Mouse (Mus musculus) ZHBTc4 (cell line): Measurements from ENCODE around the gene Mrpl10.

ENCODE experiments used
- DNase-seq: peaks from one replicate; pipeline ENCODE4 v3.0.0-alpha.2; 2011; ENCODE audit warnings: low read depth, low spot score

The Mrpl10 gene

DNA sequence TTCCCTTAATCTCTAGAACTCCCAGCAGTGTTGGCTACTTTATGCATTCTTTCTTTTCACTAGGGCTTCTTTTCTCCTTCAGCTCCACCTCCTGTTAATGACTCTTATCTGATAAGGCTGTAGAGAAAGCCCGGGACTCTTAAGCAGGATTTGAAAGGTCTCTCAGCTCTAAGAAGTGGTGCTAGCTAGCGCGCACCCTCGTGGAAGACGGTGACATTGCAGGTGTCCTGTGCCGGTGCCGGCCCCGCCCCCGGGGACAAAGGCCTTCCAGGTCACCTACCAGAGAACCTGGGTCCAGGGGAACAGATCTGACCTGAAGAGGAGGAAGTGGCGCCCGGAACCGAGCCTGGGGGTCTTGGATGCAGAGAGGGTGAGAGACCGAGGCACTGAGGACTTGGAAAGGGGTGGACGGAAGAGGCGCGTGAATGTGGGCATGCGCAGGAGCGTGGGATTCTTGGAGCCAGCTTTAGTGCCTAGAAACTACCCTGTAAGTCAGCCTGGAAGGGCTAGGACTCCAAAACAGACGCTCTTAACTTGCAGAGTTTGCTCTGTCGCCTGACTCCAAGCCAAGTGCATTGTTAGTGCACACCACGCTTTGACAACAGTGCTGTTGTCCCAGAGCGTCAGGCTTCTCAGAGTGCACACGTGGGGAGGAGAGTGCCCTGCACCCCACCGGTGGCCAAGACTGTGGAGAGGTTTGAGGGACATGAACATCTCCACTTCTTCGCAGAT, 11.5 kb upstream of the Mrpl10 start, which contains the start of gene Scrn2:
TSS of gene Scrn2 (plus strand) at position 253 of the 732 bp plus-strand sequence.
- peak; percentile 95 for DNase-seq

DNA sequence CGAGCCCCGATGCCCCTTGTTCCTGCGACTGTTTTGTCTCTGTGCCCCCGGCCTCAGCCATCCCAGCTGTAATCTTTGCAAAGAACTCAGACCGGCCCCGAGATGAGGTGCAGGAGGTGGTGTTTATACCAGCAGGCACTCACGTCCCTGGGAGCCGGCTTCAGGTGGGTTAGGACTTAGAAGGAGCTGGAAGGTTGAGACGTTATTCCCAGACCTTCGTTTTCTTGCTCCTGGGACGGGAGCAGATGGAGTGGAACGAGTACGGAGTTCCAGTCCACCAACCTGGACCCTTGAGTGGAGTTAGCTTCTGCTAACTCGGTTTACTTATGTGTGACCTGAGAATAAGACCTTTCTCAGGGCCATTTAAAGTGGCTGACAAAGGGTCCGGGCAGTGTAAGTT, 10.9 kb upstream of the Mrpl10 start:
- no peak for DNase-seq

DNA sequence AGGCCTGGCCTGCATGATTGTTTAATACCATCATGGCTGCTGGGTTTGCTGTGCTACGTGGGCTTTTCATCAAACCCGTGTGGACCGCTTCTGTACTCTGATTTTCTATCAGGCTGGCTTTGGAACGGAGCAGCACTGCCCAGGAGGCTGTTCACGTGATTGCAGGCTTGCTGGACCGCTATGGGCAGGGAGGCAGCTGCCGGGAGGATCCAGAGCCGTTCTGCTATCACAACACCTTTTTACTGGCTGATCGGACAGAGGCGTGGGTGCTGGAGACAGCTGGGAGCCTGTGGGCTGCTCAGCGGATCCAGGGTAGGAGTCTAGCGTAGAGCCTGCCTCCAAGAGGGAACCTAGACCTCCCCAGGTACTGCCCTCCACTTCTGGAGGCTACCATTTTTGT, 9.4 kb upstream of the Mrpl10 start:
- DNase-seq, result no peak

DNA sequence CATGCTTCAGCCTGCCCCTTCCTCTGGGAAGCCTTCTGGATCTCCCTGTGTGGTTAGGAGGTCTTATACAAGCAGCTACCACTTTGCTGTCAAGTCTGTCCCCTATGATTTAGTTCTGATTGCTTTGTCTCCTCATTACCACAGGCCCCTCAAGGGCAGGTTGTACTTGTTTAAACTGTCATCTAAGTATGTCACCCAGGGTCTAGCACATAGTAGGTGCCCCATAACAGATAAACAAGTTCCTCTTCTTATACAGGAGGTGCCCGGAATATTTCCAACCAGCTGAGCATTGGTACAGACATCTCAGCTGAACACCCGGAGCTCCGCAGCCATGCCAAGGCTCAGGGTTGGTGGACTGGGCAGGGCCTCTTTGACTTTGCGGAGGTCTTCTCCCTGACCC, 8.9 kb upstream of the Mrpl10 start:
- no peak for DNase-seq

DNA sequence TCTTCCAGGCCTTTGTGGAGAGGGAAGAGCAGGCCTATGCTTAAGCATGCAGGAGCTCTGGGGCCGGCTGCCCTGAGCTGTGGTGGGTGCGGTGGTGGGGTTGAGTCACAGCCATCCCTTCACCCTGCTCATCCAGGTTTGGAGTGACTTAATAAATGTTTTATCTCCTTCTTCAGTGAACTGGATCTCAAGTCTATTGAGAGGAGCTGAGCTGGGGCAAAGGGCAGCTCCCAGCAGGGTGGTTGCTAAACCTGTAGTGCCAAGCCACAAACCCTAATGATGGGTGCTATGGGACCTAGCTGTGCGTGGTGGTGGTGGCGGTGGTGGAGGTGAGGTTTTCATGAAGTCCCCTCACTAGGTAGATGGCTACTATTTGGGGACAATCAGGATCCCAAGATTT, 7.6 kb upstream of the Mrpl10 start:
- DNase-seq, result no peak

DNA sequence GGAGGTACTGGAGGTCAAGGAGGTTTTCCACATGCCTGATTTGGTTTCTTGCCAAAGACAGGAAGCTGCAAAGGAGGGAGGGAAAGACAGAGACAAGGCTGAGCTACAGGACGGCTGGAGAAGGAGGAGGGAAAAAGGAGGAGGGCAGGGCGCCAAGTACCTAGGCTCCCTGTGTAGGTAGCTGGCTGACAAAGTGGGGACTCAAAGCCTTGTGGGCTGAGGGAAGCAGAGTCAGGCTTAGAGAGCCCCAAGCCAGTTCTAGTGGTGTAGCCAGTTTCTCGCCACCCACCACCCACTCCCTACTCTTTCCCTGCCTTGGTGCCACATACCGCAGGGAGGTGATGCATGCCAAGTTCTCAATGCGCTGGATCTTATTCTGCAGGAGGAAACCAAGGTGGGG, 5.2 kb upstream of the Mrpl10 start:
- DNase-seq, result no peak

DNA sequence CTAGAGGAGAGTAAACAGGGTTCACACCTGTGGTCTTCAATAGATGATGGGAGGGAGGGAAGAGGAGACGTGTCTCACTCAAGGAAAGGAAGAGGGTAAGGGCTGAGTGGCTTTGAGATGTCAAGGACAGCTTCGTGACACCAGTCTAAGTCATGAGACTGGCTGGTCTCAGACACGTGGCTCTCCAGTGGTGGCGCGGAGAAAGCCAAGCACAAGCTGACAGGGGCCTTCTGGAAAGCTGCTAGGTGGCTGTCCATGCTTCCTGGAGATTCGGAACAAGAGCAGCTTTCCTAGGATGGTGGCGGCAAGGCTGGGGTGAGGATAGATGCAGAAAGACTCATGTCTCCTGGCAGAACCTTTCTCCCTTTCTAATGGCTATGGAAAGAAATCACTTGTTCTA, 2.5 kb upstream of the Mrpl10 start:
- peak; percentile 46 for DNase-seq

DNA sequence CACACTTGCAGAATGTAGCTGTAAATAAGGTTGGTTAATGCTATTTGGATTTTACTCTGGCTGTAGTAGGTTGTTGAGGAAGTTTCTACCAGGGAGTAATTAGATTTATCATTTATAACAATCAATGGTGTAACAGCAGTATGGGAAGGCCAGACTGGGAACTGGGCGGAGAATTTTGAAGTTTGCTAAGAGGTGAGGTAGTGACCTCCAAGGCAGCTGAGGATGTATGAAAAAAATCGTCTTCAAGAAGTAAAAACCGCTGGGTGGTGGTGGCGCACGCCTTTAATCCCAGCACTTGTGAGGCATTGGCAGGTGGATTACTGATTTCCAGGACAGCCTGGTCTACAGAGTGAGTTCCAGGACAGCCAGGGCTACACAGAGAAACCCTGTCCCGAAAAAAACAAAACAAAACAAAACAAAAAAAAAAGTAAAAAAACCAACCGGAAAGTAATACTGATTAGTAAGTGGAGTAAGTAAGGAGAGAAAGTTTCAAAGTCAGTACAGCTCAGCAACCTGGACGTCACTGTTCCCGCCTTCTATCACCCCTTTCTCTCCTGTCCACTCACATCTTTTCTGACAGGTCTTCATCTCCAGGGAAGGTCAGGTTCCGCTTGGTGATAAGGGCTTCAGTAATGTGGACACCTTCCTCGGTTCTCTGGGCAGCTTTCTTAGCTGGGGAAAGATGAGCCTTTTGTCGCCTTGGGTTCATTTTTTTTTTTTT, 899 bp upstream of the Mrpl10 start:
- DNase-seq, result no peak

DNA sequence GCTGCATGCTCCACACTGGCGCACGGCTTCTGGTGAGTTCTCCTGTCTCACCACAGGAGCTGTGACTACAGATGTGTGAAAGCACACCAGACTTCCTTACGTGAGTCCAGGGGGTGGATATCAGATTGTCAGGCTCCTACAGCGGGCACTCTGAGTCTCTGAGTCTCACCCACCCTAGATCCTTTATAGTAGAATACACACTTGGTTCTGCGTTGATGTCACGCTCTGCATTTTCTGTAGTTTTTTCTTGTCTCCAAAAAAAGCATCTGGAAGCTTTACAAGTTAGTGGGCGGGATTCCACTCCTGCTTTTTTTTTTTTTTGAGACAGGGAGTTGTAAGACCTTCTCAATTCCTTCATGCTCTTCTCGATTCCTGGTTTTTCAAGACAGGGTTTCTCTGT, 3.5 kb downstream of the Mrpl10 start:
- DNase-seq, result no peak

DNA sequence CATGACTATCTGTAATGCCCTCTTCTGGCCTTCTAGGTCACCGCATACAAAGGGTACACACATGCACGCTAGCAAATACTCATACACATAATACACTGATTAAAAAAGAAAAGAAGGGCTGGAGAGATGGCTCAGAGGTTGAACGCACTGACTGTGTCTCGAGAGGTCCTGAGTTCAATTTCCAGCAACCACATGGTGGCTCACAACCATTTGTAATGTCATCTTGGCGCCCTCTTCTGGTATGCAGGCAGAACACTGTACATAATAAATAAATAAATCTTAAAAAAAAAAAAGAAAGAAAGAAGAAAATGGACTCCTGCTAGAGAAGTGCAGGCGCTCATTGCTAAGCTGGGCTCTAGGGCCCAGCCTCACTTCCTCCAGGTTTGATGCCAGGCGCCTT, 4.5 kb downstream of the Mrpl10 start:
- DNase-seq, result peak; percentile 74

DNA sequence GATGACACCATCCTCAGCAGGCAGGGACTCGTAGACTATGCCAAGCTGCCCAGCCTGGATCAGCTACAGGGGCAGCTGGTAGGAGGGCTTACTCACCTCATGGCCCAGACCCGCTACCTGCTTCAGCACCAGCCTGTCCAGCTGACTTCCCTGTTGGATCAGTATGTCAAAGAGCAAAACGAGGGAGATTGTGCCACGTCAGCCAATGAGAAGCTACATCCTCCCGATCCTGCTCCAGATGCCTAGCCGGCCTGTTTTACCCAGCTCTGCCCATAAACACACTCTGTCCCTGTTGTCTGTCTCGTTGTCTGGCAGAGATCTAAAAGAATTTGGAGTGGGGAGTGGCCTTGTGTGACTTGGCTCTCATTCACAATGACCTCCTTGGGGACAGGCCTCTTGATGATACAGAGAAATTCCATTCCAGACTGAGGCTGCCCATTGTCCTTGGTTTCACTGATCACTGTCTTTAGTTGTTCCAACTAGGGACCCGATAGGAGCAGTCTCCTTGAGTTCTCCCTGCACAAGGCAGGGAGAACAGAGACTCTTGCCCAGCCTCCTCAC, 6.8 kb downstream of the Mrpl10 start:
- peak; percentile 57 for DNase-seq

DNA sequence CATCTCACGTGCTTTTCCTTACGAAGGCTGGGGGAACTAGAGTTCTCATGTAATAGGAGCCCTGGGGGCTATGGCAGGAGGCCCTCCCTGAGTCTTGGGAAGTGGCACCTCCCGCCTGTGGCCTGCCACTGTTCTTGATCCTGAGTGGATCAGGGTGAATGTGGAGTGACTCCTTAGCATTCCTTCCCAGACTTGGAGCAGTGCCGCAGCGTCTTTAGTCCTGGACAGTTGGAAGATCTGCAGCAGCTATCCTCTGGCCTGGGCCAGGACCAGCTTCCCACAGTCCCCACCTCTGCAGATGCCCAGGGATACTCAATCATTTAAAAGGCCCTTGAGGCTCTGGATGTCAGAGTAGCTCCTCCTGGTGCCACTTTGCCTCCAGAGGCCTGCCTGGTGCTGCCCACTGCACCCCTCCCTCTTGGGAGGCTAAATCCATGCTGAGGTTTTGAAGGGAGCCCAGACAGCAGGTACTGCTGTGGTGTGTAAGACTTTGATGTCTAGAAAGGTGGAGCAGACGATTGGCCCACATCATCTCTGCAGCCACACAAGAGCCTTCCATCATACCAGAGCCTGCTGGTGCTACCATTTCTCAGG, 8.2 kb downstream of the Mrpl10 start:
- no peak for DNase-seq

DNA sequence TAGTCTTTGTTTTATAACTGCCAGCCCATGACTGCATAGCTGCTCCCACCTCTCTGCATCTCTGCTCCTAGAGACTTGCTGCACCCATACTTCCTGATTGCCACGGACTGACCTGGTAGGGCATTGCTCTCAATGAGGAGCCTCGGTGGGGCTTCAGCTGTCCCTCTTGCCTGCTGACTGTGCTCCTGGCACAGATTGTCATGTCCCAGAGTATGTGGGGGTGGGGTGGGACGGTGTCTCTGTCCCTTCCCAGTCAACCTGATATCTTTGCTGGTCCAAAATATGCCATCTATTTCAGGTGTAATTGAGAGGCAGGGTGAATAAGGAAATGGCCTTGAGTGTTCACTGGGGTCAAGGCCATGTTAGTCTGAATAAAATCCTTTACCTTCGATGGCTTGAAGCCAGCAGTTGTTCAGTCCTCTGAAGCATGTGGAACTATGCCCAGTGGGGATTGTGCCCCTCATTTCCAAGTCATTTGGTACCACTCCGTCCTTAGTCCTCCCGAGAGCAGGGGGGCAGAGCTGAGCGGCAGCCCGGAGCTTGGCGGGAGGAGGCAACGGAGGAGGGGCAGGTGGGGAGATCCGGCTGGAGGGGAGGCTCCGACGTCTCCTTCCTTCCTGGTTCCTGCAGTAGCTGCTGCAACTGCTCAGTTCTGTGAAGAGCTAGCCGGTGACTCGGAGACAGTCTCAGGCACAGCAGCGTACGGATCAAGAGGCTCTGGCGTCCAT, 9.0 kb downstream of the Mrpl10 start, which contains the start of gene Osbpl7:
TSS of gene Osbpl7 (plus strand) at position 413 of the 728 bp plus-strand sequence.
- DNase-seq, result peak; percentile 56

DNA sequence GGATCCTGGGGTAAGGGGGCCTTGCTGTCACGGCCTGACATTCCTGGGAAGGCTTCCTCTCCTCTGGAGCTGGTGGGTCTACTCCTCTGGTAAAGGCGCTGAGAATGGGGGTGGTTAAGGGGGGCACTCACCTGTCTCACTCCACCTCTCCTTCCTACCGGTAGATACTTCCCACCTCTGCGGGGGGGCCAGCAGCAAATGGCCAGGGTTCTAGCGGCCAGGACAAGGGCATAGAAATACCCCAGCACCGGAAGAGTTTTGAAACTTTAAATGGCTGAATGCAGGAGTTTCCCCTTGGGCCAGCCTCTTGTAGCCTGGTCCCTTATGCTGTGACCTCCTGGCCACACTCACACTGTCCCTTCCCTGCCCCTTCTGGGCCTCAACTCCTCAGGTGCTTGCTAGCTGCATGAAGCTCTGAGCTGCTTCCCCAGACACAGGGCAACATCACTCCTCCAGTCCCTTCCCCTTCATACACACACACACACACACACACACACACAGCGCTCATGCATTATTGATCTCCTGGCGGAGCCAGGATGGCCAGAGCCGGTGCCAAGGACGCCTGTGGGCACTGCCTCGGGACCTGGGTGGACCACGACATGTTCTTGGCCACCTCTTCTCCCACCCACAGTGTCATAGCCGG, 9.7 kb downstream of the Mrpl10 start:
- DNase-seq, result no peak

DNA sequence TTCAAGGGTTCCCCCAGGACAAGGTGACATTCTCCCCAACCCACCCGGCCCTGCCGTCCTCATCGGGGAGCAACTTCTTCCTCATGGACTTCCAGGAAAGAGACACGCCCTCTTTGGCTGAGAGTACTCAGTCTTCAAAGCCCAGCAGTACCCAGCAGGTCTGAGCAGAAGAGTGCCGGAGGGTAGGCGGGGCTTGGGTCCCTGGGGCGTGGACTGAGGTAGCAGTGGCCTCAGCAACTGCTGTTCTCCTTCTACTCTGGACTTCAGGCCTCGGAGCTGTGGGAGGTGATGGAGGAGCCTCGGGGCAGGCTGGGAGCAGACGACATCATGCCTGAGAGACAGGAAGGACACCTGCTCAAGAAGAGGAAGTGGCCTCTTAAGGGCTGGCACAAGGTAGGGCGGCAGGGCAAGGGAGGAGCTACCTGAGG, 10.9 kb downstream of the Mrpl10 start:
- peak; percentile 89 for DNase-seq

DNA sequence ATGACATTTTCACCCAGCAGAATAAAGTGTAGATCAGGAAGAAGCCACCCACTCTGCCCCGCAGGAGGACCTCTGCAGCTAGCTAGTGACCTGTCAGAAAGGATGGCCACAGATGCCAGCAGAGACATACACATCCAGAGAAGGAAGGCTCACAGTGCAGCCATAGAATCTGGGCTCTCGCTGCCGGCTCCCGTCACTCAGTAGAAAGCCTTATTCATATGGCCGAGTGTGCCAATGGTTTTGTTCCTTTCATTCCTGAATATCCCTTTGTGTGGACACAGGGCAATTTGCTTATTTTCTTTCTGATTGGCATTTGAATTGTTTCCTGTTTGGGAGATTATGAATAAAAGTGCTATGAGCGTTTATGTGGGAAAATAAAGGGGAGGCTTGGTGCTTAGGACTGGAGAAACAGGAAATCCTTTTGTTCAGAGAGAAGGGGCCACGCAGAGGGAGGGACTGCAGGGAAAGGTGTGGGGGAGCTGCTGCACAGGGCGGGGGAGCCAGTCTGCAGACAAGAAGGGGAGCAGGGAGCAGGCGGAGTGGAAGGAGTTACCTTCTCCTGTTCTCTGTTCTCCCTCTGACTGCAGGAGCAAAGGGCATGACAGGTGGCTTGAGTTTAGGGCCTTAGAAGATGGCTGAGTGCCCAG, 22.0 kb downstream of the Mrpl10 start:
- DNase-seq, result no peak

DNA sequence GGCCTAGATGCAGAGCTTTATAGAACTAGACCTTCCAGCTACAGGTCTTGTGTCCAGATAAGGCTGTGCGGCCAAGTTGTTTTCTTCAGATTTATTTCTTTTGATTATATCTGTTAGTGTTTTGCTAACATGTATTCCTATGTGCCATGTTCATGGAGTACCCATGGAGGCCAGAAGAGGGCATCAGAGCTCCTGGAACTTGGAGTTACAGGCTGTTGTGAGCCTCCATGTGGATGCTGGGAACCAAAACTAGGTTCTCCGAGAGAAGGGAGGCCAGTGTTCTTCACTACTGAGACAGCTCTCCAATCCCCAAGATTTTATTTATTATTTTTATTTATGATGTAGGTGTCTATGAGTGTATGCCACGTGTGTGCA, 22.5 kb downstream of the Mrpl10 start:
- DNase-seq, result peak; percentile 63

DNA sequence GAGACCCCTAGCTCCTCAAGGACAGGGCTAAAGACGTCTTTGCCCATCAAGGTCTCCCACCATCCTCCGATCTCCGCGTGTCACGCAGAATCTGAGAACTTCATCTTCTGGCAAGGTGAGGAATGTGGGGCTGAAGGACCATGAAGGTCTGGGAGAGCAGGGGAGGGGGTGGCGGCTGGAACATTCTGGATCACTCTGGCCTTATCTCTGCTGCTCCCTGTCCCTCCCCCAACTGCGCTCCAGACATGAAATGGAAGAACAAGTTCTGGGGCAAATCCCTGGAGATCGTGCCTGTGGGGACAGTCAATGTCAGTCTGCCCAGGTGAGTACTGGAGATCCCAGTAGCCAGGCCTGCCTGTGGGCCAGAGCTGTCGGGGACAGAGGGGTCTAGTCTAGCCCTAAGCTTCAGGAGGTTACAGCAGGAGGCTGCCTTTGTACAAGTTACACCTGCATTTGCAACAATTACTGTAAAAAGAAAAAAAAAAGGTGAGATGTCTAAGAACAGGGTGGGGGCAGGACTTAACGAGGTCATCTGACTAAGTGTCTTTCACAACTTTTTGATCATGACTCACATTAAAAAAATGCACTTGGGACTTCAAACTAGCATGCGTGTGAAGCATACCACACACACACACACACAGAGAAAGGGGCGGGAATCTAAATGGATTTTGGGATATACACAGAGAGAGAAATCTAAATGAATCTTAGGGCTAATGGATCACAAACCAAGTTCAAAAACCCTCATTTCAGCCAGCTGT, 24.4 kb downstream of the Mrpl10 start:
- DNase-seq, result peak; percentile 61

DNA sequence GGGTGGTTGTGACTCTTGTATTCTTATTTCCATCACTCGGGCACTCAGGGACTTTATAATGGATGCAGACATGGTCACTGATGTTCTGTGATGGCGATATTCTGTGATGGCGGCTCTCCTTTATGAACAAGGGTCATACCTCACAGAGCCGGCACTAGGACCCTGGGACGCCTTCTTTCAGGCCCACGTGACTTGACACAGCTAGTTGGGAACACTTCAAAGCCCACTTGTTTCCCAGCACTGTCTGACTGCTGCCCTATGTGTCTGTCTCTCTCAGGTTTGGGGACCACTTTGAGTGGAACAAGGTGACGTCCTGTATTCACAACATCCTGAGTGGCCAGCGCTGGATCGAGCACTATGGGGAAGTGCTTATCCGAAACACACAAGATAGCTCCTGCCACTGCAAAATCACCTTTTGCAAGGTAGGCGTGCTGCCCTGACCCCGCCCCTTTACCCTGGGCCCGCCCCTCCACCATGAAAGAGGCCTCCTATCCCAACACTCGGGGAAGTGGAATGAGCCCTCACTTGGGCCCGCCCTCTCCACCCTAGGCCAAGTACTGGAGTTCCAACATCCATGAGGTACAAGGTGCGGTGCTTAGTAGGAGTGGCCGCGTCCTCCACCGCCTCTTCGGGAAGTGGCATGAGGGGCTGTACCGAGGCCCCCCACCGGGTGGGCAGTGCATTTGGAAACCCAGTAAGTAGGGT, 25.4 kb downstream of the Mrpl10 start:
- DNase-seq, result peak; percentile 96
